Comparison of ENCODE assay signal across 10 mouse cellular contexts in the genomic region with DNA sequence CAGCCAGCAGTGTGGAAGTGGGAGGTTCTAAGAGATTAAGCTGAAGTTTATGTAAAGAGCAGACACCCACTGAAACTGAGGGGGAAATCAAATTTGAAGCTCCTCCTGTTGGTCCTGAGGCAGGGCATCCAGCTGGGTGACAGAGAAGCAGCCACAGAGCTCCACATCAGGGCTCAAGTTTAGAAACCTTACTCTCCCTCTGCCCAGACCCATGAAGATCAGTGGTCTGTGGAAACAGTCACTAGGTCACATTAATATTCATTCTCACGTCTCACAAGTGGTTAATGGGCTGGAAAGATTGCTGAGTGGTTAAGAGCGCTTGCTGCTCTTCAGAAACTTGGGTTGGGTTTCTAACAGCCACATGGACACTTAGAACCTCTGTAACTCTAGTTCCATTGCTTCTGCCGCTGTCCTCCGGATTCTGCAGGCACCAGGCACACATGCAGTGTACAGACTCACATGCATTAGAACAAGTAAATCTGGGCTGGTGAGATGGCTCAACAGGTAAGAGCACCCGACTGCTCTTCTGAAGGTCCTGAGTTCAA. TPM values are rescaled to one million over a fixed set of nuclear protein-coding genes. Genes with fewer than 3 reads are reported as not detected.
"Had no signal": no experiment of that assay in that cellular context is flagged by ENCODE, and none has a peak within 500 bp of the region (broad histone marks: within the 10 kb centered on the region; RNA-seq: fewer than 3 reads in every experiment).

No protein-coding gene starts in this region.

RNA-seq across cellular contexts. Expression of gene Kng1, which starts 3.2 kb away (rescaled TPM):
- total RNA-seq: megakaryocyte progenitor cell, adult 5-6 weeks; midbrain, postnatal 0 days; monocyte, adult 5-6 weeks; neutrophil, adult 5-6 weeks had no signal
- polyA plus RNA-seq: macrophage; midbrain, embryonic 11.5 days; midbrain, embryonic 15.5 days; midbrain, postnatal 0 days; testis, adult 2 months had no signal

RNA-seq across cellular contexts. Expression of gene Kng2, which starts 31.6 kb away (rescaled TPM):
- total RNA-seq: megakaryocyte progenitor cell, adult 5-6 weeks; midbrain, postnatal 0 days; monocyte, adult 5-6 weeks; neutrophil, adult 5-6 weeks had no signal
- polyA plus RNA-seq: macrophage; midbrain, embryonic 11.5 days; midbrain, embryonic 13.5 days; midbrain, embryonic 15.5 days; midbrain, postnatal 0 days; spleen, adult 2 months; testis, adult 2 months had no signal
